Mouse (Mus musculus) small intestine, adult 2 months (tissue): ENCODE measurements around the gene Spsb1. TPM values are rescaled to one million over a fixed set of nuclear protein-coding genes. Genes with fewer than 3 reads are reported as not detected.

ENCODE experiments used
- H3K27ac ChIP-seq: fragments of 200-500 bp; 2 replicates; pipeline ENCODE4 v1.5.1; 2012; ENCODE audit warnings: low read depth, low read length, control low read depth, inconsistent platforms; ENCODE audit not compliant: insufficient read depth
- H3K27me3 ChIP-seq: fragments of 200-500 bp; 2 replicates; pipeline ENCODE4 v1.6.1; 2012; ENCODE audit warnings: mild to moderate bottlenecking, moderate library complexity, low read length, inconsistent platforms; ENCODE audit not compliant: control insufficient read depth, insufficient read depth
- H3K36me3 ChIP-seq: fragments of 200-500 bp; 2 replicates; pipeline ENCODE4 v1.6.1; 2012; ENCODE audit warnings: mild to moderate bottlenecking, low read length, control low read depth, inconsistent platforms; ENCODE audit not compliant: control insufficient read depth, insufficient read depth
- H3K4me1 ChIP-seq: fragments of 200-500 bp; 2 replicates; pipeline ENCODE4 v1.6.1; 2012; ENCODE audit warnings: low read length, inconsistent platforms, mixed read lengths; ENCODE audit not compliant: control insufficient read depth, insufficient read depth, insufficient read length
- H3K4me3 ChIP-seq: fragments of 200-500 bp; 2 replicates; pipeline ENCODE4 v1.5.1; 2012; ENCODE audit warnings: low read depth, mild to moderate bottlenecking, control low read depth, inconsistent platforms, low read length, moderate library complexity
- CTCF ChIP-seq: fragments of 200-500 bp; IDR thresholded peaks from 2 replicates; pipeline ENCODE4 v1.5.1; 2012; ENCODE audit warnings: low read depth, mild to moderate bottlenecking, control low read depth, inconsistent platforms, low read length, moderate library complexity, mixed read lengths; ENCODE audit not compliant: insufficient replicate concordance, insufficient read length; ENCODE audit errors: extremely low read depth
- POLR2A ChIP-seq: fragments of 200-500 bp; IDR thresholded peaks from 2 replicates; pipeline ENCODE4 v1.6.1; 2012; ENCODE audit warnings: low read depth, mild to moderate bottlenecking, control low read depth, inconsistent platforms, low read length, moderate library complexity
- WGBS: fragments of 180-500 bp; shearing (Covaris S2); methylation state at CpG from one replicate; pipeline ENCODE4 v1.1.7; 2018; 5-methylcytosine and 5-hydroxymethylcytosine counted together
- polyA plus RNA-seq: library from polyadenylated mRNA; depleted of rRNA; stranded (reverse); fragments of >200 nt; gene quantifications from 2 replicates; pipeline ENCODE4 v1.2.3, GENCODE M21; 2012

Spsb1 gene
- polyA plus RNA-seq, 1 experiment: 27.3 TPM

GRCm38 (mm10) chr4:149910558-149910957 lies 44.3 kb downstream of the Spsb1 start:
- peak overlapping the region; percentile 82 for H3K27ac ChIP-seq
- TF ChIP-seq CTCF (no peak), POLR2A (no peak)
- H3K4me3 ChIP-seq: no peak overlapping the region
- H3K27me3 ChIP-seq: no peaks in the 10 kb centered on the region
- H3K36me3 ChIP-seq: peaks cover 13% of the 10 kb centered on the region
- 93% methylated on average over 4 of the region's 4 CpGs for WGBS
- H3K4me1 ChIP-seq: peaks cover 27% of the 10 kb centered on the region

- peaks cover 27% of the 10 kb centered on the region for H3K4me1 ChIP-seq
- peak overlapping the region; percentile 82 for H3K27ac ChIP-seq
- peak overlapping the region; percentile 41 for H3K4me3 ChIP-seq
- H3K36me3 ChIP-seq: peaks cover 22% of the 10 kb centered on the region
- WGBS: 35% methylated on average over 13 of the region's 13 CpGs
- H3K27me3 ChIP-seq: no peaks in the 10 kb centered on the region
- TF ChIP-seq POLR2A (peak; percentile 56; the same call in 1 of the 2 replicates), CTCF (no peak)
Observed at GRCm38 (mm10) chr4:149909551-149909950, 45.3 kb downstream of the Spsb1 start.

GRCm38 (mm10) chr4:149908923-149909322 lies 45.9 kb downstream of the Spsb1 start:
- WGBS: 69% methylated on average over 7 of the region's 7 CpGs
- Histone ChIP-seq H3K4me3 (peak overlapping the region; percentile 41), H3K27me3 (no peaks in the 10 kb centered on the region), H3K36me3 (peaks cover 23% of the 10 kb centered on the region), H3K4me1 (peaks cover 27% of the 10 kb centered on the region), H3K27ac (peak overlapping the region; percentile 62)
- TF ChIP-seq CTCF (no peak), POLR2A (no peak)

- H3K27ac ChIP-seq: no peak overlapping the region
- H3K4me3 ChIP-seq: no peak overlapping the region
- no peak for TF ChIP-seq POLR2A
- TF ChIP-seq CTCF: no peak
- no peaks in the 10 kb centered on the region for H3K27me3 ChIP-seq
- peaks cover 23% of the 10 kb centered on the region for H3K36me3 ChIP-seq
- peaks cover 30% of the 10 kb centered on the region for H3K4me1 ChIP-seq
- 85% methylated on average over 7 of the region's 7 CpGs for WGBS
Observed at GRCm38 (mm10) chr4:149907656-149908055, 47.2 kb downstream of the Spsb1 start.

- no peak for TF ChIP-seq CTCF
- TF ChIP-seq POLR2A: no peak
- Histone ChIP-seq H3K4me1 (peaks cover 30% of the 10 kb centered on the region), H3K4me3 (no peak overlapping the region), H3K27me3 (no peaks in the 10 kb centered on the region), H3K36me3 (peaks cover 23% of the 10 kb centered on the region), H3K27ac (no peak overlapping the region)
- 81% methylated on average over 13 of the region's 13 CpGs for WGBS
Observed at GRCm38 (mm10) chr4:149906921-149907320, 47.9 kb downstream of the Spsb1 start.

- peaks cover 31% of the 10 kb centered on the region for H3K36me3 ChIP-seq
- H3K27ac ChIP-seq: no peak overlapping the region
- TF ChIP-seq CTCF (no peak), POLR2A (no peak)
- WGBS: 86% methylated on average over 10 of the region's 10 CpGs
- H3K4me3 ChIP-seq: no peak overlapping the region
- H3K4me1 ChIP-seq: peaks cover 20% of the 10 kb centered on the region
- H3K27me3 ChIP-seq: no peaks in the 10 kb centered on the region
Observed at GRCm38 (mm10) chr4:149905302-149905974, 49.4 kb downstream of the Spsb1 start.

GRCm38 (mm10) chr4:149903026-149903425 lies 51.8 kb downstream of the Spsb1 start:
- Histone ChIP-seq H3K36me3 (peaks cover 37% of the 10 kb centered on the region), H3K27me3 (no peaks in the 10 kb centered on the region), H3K4me3 (no peak overlapping the region), H3K27ac (peak overlapping the region; percentile 28; the same call in 1 of the 2 replicates), H3K4me1 (peaks cover 8% of the 10 kb centered on the region)
- 74% methylated on average over 5 of the region's 5 CpGs for WGBS
- TF ChIP-seq CTCF: no peak
- TF ChIP-seq POLR2A: no peak
